Mouse (Mus musculus) heart, embryonic 11.5 days (tissue): ENCODE results near the gene Dusp12. TPM values are rescaled to one million over a fixed set of nuclear protein-coding genes. Genes with fewer than 3 reads are reported as not detected.
A peak's percentile ranks its signal among the peaks of the same experiment; 100 is the strongest.

Experiments
- ATAC-seq: fragments of 200-750 bp; cut with Nextera tagmentation; replicated peaks from 2 replicates; pipeline ENCODE4 v1.8.0; 2017; ENCODE audit warnings: moderate library complexity; ENCODE audit not compliant: insufficient number of reproducible peaks, low FRiP score, low TSS enrichment
- H3K27ac ChIP-seq: fragments of 300-500 bp; sonication (generic); 2 replicates; pipeline ENCODE4 v1.5.1; 2014; ENCODE audit warnings: mild to moderate bottlenecking, low read depth, low read length
- H3K27me3 ChIP-seq: fragments of 300-500 bp; sonication (generic); 2 replicates; pipeline ENCODE4 v1.6.1; 2014; ENCODE audit warnings: mild to moderate bottlenecking, low read length, mixed read lengths; ENCODE audit not compliant: control insufficient read depth, insufficient read depth
- H3K36me3 ChIP-seq: fragments of 300-500 bp; sonication (generic); 2 replicates; pipeline ENCODE4 v1.6.1; 2014; ENCODE audit warnings: mild to moderate bottlenecking, low read length, moderate library complexity, mixed read lengths; ENCODE audit not compliant: control insufficient read depth, insufficient read depth
- H3K4me1 ChIP-seq: fragments of 300-500 bp; sonication (generic); 2 replicates; pipeline ENCODE4 v1.6.1; 2014; ENCODE audit warnings: low read length; ENCODE audit not compliant: control insufficient read depth, insufficient read depth
- H3K4me2 ChIP-seq: fragments of 300-500 bp; sonication (generic); 2 replicates; pipeline ENCODE4 v1.6.1; 2014; ENCODE audit warnings: mild to moderate bottlenecking, moderate library complexity
- H3K4me3 ChIP-seq: fragments of 300-500 bp; sonication (generic); 2 replicates; pipeline ENCODE4 v1.5.1; 2014; ENCODE audit warnings: low read depth, low read length
- H3K9ac ChIP-seq: fragments of 300-500 bp; sonication (generic); 2 replicates; pipeline ENCODE4 v1.6.1; 2014; ENCODE audit warnings: mild to moderate bottlenecking, low read depth, low read length, moderate library complexity
- H3K9me3 ChIP-seq: fragments of 300-500 bp; sonication (generic); replicated peaks from 2 replicates; pipeline ENCODE4 v1.6.1; 2016; ENCODE audit warnings: low read length; ENCODE audit not compliant: control insufficient read depth
- WGBS: fragments of 180-500 bp; shearing (Covaris S2); extraction: QIAGEN DNeasy Blood & Tissue Kit; methylation state at CpG from one replicate; pipeline ENCODE4 v1.1.7; 2014; ENCODE audit not compliant: insufficient replicate concordance; 5-methylcytosine and 5-hydroxymethylcytosine counted together
- polyA plus RNA-seq: library from polyadenylated mRNA; unstranded; fragments of >200 nt; fragmentation: Nextera tagmentation; extraction: Ambion mirVana; gene quantifications from 2 replicates; pipeline ENCODE4 v1.2.1, GENCODE M21; 2014

Dusp12 gene
- 25.6 and 28.0 TPM in 2 replicates for polyA plus RNA-seq

DNA sequence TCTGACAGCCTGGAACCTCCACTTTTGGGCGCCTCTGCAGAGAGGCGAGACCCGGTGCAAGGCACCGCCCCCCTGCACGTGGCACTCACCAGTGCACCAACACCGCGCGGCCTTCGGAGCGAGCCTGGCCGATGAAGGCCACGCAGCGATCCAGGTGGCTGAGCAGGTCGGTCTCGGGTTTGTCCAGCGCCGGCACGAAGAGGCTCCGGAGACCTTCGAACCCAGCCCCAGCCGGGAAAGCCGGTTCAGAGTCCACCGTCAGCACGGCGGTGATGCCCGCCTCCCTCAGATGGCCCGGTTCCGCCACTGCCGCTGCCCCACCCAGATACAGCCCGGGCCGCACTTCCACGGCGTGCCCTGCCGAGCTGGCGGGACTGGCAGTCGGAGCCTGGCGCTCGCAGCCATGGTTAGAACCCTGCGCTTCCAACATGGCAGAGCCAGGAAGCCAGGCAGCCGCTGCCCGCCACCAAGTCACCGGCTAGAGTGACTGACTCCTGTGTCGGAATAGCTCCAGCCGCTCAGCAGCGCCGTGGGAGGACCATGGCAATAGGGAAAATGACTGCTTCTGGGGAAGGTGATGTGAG lies at the start of gene Dusp12, which contains the start of gene Gm26620:
Gene Dusp12 (minus strand): TSS at position 563 of the 584 bp plus-strand sequence.
Gene Gm26620 (plus strand): TSS at position 88 of the 584 bp plus-strand sequence.
- H3K27ac ChIP-seq, result peak within 1 kb of the TSS; percentile 71
- H3K4me2 ChIP-seq, result peak within 1 kb of the TSS; percentile 90
- H3K4me3 ChIP-seq, result peak within 1 kb of the TSS; percentile 92
- under 1% methylated on average over 46 of the region's 46 CpGs for WGBS
- H3K36me3 ChIP-seq, result 0 out of 2 replicates have a peak, but pooled peaks cover 3% of the 10 kb centered on the region
- H3K4me1 ChIP-seq, result peaks cover 4% of the 10 kb centered on the region; the same call in 1 of the 2 replicates
- H3K27me3 ChIP-seq, result no peaks in the 10 kb centered on the region
- peak within 1 kb of the TSS; percentile 91 for H3K9ac ChIP-seq
- no peaks in the 10 kb centered on the region for H3K9me3 ChIP-seq
- peak; percentile 83 for ATAC-seq

DNA sequence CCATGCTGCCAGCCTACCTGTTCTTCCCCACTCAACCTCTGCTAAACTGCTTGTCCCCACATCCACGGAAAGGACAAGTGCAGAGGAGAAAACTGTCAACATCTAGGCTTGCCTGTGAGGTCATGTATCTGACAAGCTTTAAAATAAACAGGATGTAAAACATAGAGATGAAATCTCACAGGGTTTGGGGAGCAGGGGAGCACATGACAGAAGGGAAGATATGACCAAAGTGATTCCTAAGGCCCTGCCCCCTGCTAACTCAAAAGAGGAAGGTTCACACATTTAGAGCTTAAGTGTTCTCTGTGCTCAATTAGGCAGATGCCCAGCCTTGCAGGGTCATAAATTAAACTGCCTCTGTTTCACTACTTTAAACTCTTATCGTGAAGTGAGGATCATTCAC lies 49.0 kb upstream of the Dusp12 start:
- H3K36me3 ChIP-seq, result no peaks in the 10 kb centered on the region
- no peak overlapping the region for H3K4me3 ChIP-seq
- 59% methylated on average over 2 of the region's 2 CpGs for WGBS
- no peak overlapping the region for H3K27ac ChIP-seq
- H3K9me3 ChIP-seq, result no peaks in the 10 kb centered on the region
- H3K4me1 ChIP-seq, result no peaks in the 10 kb centered on the region
- H3K27me3 ChIP-seq, result no peaks in the 10 kb centered on the region
- no peak for ATAC-seq
- no peak overlapping the region for H3K4me2 ChIP-seq
- no peak overlapping the region for H3K9ac ChIP-seq

DNA sequence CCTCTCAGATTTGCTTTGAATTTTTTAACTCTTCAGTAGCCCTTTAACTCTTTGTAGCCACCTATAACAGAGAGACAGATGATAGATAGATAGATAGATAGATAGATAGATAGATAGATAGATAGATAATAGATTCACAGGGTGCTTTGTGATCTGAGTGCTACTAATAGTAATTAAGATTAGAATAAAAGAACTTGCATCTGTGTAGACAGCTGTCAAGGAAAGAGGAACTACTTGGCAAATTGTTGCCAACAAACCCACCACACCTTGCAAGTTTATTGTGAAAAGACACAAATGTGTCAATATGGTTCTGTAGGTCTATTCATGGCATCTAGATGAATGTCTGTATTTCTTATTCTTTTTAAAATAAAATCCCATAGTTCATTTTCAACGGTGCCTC lies 48.6 kb upstream of the Dusp12 start:
- no peak overlapping the region for H3K4me3 ChIP-seq

DNA sequence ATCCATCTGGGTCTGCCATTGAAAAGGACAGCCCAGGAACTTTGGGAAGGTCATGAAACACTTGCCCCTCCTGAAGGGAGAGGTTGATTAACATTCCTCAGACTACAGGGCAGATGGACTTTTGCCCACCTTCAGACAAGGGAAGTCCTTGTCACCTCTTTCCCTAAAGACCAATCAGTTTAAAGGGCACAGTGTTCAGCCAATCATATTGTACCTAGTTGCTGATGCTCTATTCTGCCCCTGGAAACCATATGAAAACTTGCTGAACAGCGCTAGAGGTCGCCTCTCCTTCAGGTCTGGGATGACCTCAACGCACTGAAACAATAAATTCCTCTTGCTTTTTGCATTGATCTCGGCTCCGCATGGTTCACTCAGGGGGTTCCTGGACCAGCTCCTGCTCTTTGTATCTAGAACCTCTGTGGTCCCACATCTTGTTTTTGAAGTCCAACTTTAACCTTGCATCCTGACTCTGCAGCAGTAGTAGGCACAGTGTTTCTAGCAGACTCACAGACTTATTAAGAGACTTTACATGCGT lies 48.1 kb upstream of the Dusp12 start:
- ATAC-seq, result no peak
- no peaks in the 10 kb centered on the region for H3K4me1 ChIP-seq
- 71% methylated on average over 6 of the region's 6 CpGs for WGBS

More for the DNA sequence above, 48.6 kb upstream of the Dusp12 start:
- Histone ChIP-seq H3K27me3 (no peaks in the 10 kb centered on the region), H3K27ac (no peak overlapping the region), H3K4me2 (no peak overlapping the region), H3K9ac (no peak overlapping the region), H3K9me3 (no peaks in the 10 kb centered on the region), H3K36me3 (no peaks in the 10 kb centered on the region), H3K4me1 (no peaks in the 10 kb centered on the region)
- no peak for ATAC-seq
- WGBS, result 68% methylated on average over 1 of the region's 1 CpGs

DNA sequence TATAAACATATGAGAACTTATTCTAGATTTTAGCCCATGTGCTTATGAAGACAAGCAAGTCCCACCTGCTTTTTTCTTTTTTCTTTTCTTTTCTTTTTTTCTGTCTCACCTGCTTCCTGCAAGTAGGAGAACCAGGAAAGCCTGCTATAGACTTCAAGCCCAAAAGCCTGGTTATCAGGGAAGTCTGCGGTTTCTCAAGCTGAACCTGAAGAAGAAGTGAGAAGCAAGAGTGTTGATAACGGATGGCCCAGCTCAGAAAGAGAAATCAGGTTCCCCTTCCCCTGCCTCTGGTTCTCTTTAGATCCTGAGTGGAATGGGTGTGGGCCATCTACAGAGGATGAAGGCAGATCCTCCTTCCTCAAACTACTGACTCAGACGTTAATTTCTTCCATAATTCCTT lies 46.7 kb upstream of the Dusp12 start:
- 76% methylated on average over 3 of the region's 3 CpGs for WGBS
- Histone ChIP-seq H3K4me1 (no peaks in the 10 kb centered on the region), H3K9me3 (no peaks in the 10 kb centered on the region), H3K9ac (no peak overlapping the region), H3K27me3 (no peaks in the 10 kb centered on the region), H3K27ac (no peak overlapping the region), H3K4me3 (no peak overlapping the region), H3K36me3 (no peaks in the 10 kb centered on the region), H3K4me2 (no peak overlapping the region)
- ATAC-seq, result no peak

More for the DNA sequence above, 48.1 kb upstream of the Dusp12 start:
- Histone ChIP-seq H3K9ac (no peak overlapping the region), H3K27ac (no peak overlapping the region), H3K4me3 (no peak overlapping the region), H3K4me2 (no peak overlapping the region), H3K9me3 (no peaks in the 10 kb centered on the region), H3K27me3 (no peaks in the 10 kb centered on the region), H3K36me3 (no peaks in the 10 kb centered on the region)

DNA sequence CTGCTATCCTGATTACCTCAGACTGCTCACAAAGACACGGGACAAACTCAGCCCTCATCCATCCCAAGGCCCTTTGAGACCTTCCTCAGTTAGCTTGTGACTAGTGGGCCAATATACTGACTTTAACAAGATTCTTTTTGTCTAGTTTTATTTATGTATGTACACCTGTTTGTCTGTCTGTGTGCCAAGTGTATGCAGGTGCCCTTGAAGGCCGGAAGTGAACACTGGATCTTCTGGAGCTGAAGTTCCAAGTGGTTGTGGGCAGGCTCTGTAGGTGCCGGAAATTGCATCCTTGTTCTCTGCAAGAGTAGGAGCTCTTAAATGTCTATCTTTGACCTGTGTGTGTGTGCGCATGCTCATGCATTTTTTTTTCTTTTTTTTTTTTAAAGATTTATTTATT lies 43.9 kb upstream of the Dusp12 start:
- ATAC-seq, result no peak
- Histone ChIP-seq H3K36me3 (no peaks in the 10 kb centered on the region), H3K4me2 (no peak overlapping the region), H3K27ac (no peak overlapping the region), H3K4me1 (no peaks in the 10 kb centered on the region), H3K4me3 (no peak overlapping the region), H3K27me3 (no peaks in the 10 kb centered on the region), H3K9ac (no peak overlapping the region), H3K9me3 (no peaks in the 10 kb centered on the region)
- WGBS, result 82% methylated on average over 4 of the region's 4 CpGs

DNA sequence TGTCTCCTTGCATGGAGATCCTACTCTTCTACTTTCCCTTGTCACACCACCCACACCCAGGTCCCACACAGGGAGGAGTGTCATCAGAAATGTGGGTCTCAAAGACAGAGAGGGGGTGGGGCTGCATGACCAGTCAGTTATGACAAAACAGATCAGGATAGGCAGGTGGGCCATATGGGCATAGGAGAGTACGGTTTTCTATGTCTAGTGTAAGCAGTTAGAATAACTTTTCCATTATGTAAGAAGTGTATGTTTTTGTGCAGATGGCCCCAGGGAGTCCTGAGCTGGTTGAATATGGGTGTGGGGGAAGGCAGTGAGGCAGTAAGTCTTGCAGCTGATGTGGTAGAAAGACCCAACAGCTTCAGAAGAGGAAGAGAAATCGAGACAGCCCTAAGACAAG lies 43.1 kb upstream of the Dusp12 start:
- Histone ChIP-seq H3K36me3 (no peaks in the 10 kb centered on the region), H3K27ac (no peak overlapping the region), H3K4me1 (no peaks in the 10 kb centered on the region), H3K4me2 (no peak overlapping the region), H3K4me3 (no peak overlapping the region), H3K27me3 (no peaks in the 10 kb centered on the region), H3K9me3 (no peaks in the 10 kb centered on the region), H3K9ac (no peak overlapping the region)
- 65% methylated on average over 2 of the region's 2 CpGs for WGBS
- ATAC-seq, result no peak

DNA sequence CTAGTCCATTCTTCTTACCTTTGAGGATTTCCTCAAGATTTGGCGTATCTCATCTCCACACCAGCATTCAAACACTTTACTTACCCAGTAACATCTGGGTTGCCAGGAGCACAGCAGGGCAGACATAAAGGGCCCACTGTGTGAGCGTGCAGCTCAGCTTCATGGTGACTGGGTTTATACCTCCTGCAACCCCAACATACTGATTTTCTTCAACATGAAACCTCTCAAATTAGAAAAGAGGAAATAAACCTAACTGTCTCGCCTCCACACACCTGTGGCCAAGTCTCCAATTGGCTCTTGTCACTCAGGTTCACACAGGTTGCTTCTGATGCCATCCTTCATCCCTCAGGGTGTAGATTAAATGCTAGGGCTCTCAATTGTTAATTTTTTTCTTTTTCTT lies 42.0 kb upstream of the Dusp12 start, which contains the start of gene Fcrla:
Gene Fcrla (minus strand): TSS at position 206 of the 400 bp plus-strand sequence.
- ATAC-seq, result no peak
- no peaks in the 10 kb centered on the region for H3K27me3 ChIP-seq
- H3K27ac ChIP-seq, result no peak within 1 kb of the TSS
- H3K9me3 ChIP-seq, result no peaks in the 10 kb centered on the region
- H3K4me1 ChIP-seq, result no peaks in the 10 kb centered on the region
- no peak within 1 kb of the TSS for H3K4me2 ChIP-seq
- no peak within 1 kb of the TSS for H3K9ac ChIP-seq
- H3K36me3 ChIP-seq, result no peaks in the 10 kb centered on the region
- H3K4me3 ChIP-seq, result no peak within 1 kb of the TSS
- WGBS, result 70% methylated on average over 3 of the region's 3 CpGs

DNA sequence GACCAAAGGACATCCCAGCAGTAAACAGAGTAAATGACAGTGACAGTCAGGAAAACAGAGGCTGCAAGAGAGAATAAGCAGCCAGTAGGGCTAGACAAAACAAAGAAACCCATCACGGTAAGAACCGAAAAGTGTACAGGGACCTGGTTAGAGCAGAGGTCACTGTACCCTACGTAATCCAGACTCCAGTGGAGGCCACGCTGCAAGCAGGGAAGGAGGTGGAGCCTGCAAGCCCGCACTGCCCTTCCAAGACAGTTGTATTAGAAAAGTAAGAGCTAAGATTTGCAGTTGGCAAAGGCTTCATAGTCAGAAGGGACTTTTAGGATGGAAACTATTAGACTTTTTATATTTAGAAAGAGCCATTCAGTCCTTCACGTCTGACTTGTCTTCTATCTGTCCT lies 41.6 kb upstream of the Dusp12 start:
- H3K9ac ChIP-seq, result no peak overlapping the region
- WGBS, result 60% methylated on average over 6 of the region's 6 CpGs
- no peaks in the 10 kb centered on the region for H3K9me3 ChIP-seq
- H3K27me3 ChIP-seq, result no peaks in the 10 kb centered on the region
- no peaks in the 10 kb centered on the region for H3K36me3 ChIP-seq
- H3K4me3 ChIP-seq, result no peak overlapping the region
- no peak overlapping the region for H3K4me2 ChIP-seq
- H3K27ac ChIP-seq, result no peak overlapping the region
- no peaks in the 10 kb centered on the region for H3K4me1 ChIP-seq
- no peak for ATAC-seq
